Mouse (Mus musculus) G1E (cell line): ENCODE data around the gene Cib4. TPM values are rescaled to one million over a fixed set of nuclear protein-coding genes. Genes with fewer than 3 reads are reported as not detected.

ENCODE experiments used
- ATAC-seq: 2 replicates; pipeline ENCODE4 v1.8.0; 2016; ENCODE audit warnings: mild to moderate bottlenecking; ENCODE audit not compliant: insufficient number of reproducible peaks, poor library complexity, low FRiP score, severe bottlenecking; ENCODE audit errors: extremely low read depth
- DNase-seq: peaks from one replicate; pipeline ENCODE4 v3.0.0; 2012; ENCODE audit warnings: low spot score
- H3K27me3 ChIP-seq: 2 replicates; pipeline ENCODE4 v1.6.1; 2012; ENCODE audit warnings: mild to moderate bottlenecking, low read length, inconsistent platforms; ENCODE audit not compliant: insufficient read depth
- H3K36me3 ChIP-seq: replicated peaks from 2 replicates; pipeline ENCODE3; 2012; ENCODE audit warnings: mild to moderate bottlenecking, inconsistent platforms
- H3K4me1 ChIP-seq: 2 replicates; pipeline ENCODE4 v1.6.1; 2012; ENCODE audit warnings: low read depth, low read length, inconsistent platforms, mixed read lengths; ENCODE audit not compliant: insufficient read depth
- H3K4me3 ChIP-seq: 2 replicates; pipeline ENCODE4 v1.5.1; 2012; ENCODE audit warnings: low read depth, mild to moderate bottlenecking, inconsistent platforms, low read length, moderate library complexity, mixed read lengths
- H3K9me3 ChIP-seq: replicated peaks from 2 replicates; pipeline ENCODE4 v1.6.1; 2012; ENCODE audit warnings: inconsistent platforms
- CTCF ChIP-seq: IDR thresholded peaks from 2 replicates; pipeline ENCODE4 v1.5.1; 2012; ENCODE audit warnings: low read depth, low read length, inconsistent platforms, mixed read lengths
- GATA1 ChIP-seq: IDR thresholded peaks from 2 replicates; pipeline ENCODE4 v1.6.1; 2012; ENCODE audit warnings: borderline replicate concordance, low read length, inconsistent platforms, mixed read lengths
- GATA2 ChIP-seq: IDR thresholded peaks from 2 replicates; pipeline ENCODE4 v1.6.1; 2012; ENCODE audit warnings: low read depth, low read length, inconsistent platforms, borderline replicate concordance
- POLR2AphosphoS5 ChIP-seq: IDR thresholded peaks from 2 replicates; pipeline ENCODE4 v1.6.1; 2012; ENCODE audit warnings: low read depth, low read length, inconsistent platforms; ENCODE audit not compliant: insufficient replicate concordance
- TAL1 ChIP-seq: conservative IDR thresholded peaks from 2 replicates; pipeline ENCODE4 v1.6.1; 2012; ENCODE audit warnings: low read depth, low read length, inconsistent platforms, mixed read lengths
- polyA plus RNA-seq: library from polyadenylated mRNA; stranded (reverse); fragments of >175 nt; gene quantifications from 2 replicates; pipeline ENCODE4 v1.2.3, GENCODE M21; 2012
- total RNA-seq, 2 experiments: library from RNA; stranded (forward) in 1 of 2; stranded (reverse) in 1 of 2; fragments of 200-1000 nt in 1 of 2; fragments of >200 nt in 1 of 2; fragmentation: Nextera tagmentation in 1 of 2; gene quantifications; 2 replicates each; pipeline ENCODE4 v1.2.3; 2014 to 2017

The Cib4 gene
- total and polyA plus RNA-seq, 3 experiments = not detected

- H3K27me3 ChIP-seq = peaks cover 17% of the 10 kb centered on the region; the same call in 1 of the 2 replicates
- ATAC-seq (no peak), DNase-seq (no peak)
- TF ChIP-seq POLR2AphosphoS5 (no peak), GATA1 (no peak), GATA2 (no peak), CTCF (no peak), TAL1 (no peak)
- no peak overlapping the region for H3K4me3 ChIP-seq
- H3K9me3 ChIP-seq = no peaks in the 10 kb centered on the region
- H3K4me1 ChIP-seq = no peaks in the 10 kb centered on the region
- H3K36me3 ChIP-seq = no peaks in the 10 kb centered on the region
Observed at GRCm38 (mm10) chr5:30466315-30466714, 79.3 kb downstream of the Cib4 start.

- H3K27me3 ChIP-seq = peaks cover 18% of the 10 kb centered on the region
Observed at GRCm38 (mm10) chr5:30465861-30466260, 79.8 kb downstream of the Cib4 start, which contains the start of gene 1700001C02Rik. 1700001C02Rik (plus strand) TSS chr5:30466047.

GRCm38 (mm10) chr5:30461821-30462220 is 83.8 kb downstream of the Cib4 start, which contains the start of gene Otof:
Otof (minus strand) TSS chr5:30461932.
- no peaks in the 10 kb centered on the region for H3K36me3 ChIP-seq
- DNase-seq (no peak), ATAC-seq (no peak)
- peaks cover 26% of the 10 kb centered on the region for H3K27me3 ChIP-seq
- no peaks in the 10 kb centered on the region for H3K9me3 ChIP-seq
- TF ChIP-seq CTCF = no peak
- TF ChIP-seq POLR2AphosphoS5 = no peak
- no peak for TF ChIP-seq GATA2
- TF ChIP-seq TAL1 = no peak
- no peak for TF ChIP-seq GATA1
- no peak within 1 kb of the TSS for H3K4me3 ChIP-seq
- H3K4me1 ChIP-seq = no peaks in the 10 kb centered on the region

More at GRCm38 (mm10) chr5:30465861-30466260, 79.8 kb downstream of the Cib4 start, which contains the start of gene 1700001C02Rik:
- H3K36me3 ChIP-seq = no peaks in the 10 kb centered on the region
- ATAC-seq (no peak), DNase-seq (no peak)
- H3K4me1 ChIP-seq = no peaks in the 10 kb centered on the region
- H3K4me3 ChIP-seq = no peak within 1 kb of the TSS
- H3K9me3 ChIP-seq = no peaks in the 10 kb centered on the region
- no peak for TF ChIP-seq CTCF
- no peak for TF ChIP-seq TAL1
- no peak for TF ChIP-seq GATA2
- no peak for TF ChIP-seq GATA1
- TF ChIP-seq POLR2AphosphoS5 = no peak

GRCm38 (mm10) chr5:30460155-30460554 is 85.5 kb downstream of the Cib4 start:
- DNase-seq (no peak), ATAC-seq (no peak)
- TF ChIP-seq CTCF = no peak
- no peak for TF ChIP-seq GATA1
- no peak for TF ChIP-seq TAL1
- no peak for TF ChIP-seq GATA2
- no peak for TF ChIP-seq POLR2AphosphoS5
- no peaks in the 10 kb centered on the region for H3K36me3 ChIP-seq
- H3K4me3 ChIP-seq = no peak overlapping the region
- peaks cover 25% of the 10 kb centered on the region for H3K27me3 ChIP-seq
- no peaks in the 10 kb centered on the region for H3K9me3 ChIP-seq
- H3K4me1 ChIP-seq = no peaks in the 10 kb centered on the region

- TF ChIP-seq TAL1 (no peak), POLR2AphosphoS5 (no peak), CTCF (no peak), GATA1 (no peak), GATA2 (no peak)
- Histone ChIP-seq H3K4me3 (no peak overlapping the region), H3K27me3 (peaks cover 18% of the 10 kb centered on the region), H3K9me3 (no peaks in the 10 kb centered on the region), H3K36me3 (no peaks in the 10 kb centered on the region), H3K4me1 (no peaks in the 10 kb centered on the region)
- no peak for ATAC-seq
- DNase-seq = no peak
Observed at GRCm38 (mm10) chr5:30456056-30456455, 89.6 kb downstream of the Cib4 start.

GRCm38 (mm10) chr5:30444327-30444895 is 101.2 kb downstream of the Cib4 start:
- no peak for TF ChIP-seq TAL1
- TF ChIP-seq GATA2 = no peak
- TF ChIP-seq GATA1 = no peak
- no peak for TF ChIP-seq CTCF
- no peak for TF ChIP-seq POLR2AphosphoS5
- H3K36me3 ChIP-seq = no peaks in the 10 kb centered on the region
- H3K4me1 ChIP-seq = no peaks in the 10 kb centered on the region
- ATAC-seq (no peak), DNase-seq (no peak)
- H3K4me3 ChIP-seq = no peak overlapping the region
- no peaks in the 10 kb centered on the region for H3K9me3 ChIP-seq
- H3K27me3 ChIP-seq = peaks cover 9% of the 10 kb centered on the region
